Mouse (Mus musculus): Measurements from ENCODE around the gene Irf5. TPM values are rescaled to one million over a fixed set of nuclear protein-coding genes. Genes with fewer than 3 reads are reported as not detected.

Irf5 gene
- 1.5 and 1.6 TPM in 2 replicates for polyA plus RNA-seq (2014; fragmentation: Nextera tagmentation; extraction: Ambion mirVana)

DNA sequence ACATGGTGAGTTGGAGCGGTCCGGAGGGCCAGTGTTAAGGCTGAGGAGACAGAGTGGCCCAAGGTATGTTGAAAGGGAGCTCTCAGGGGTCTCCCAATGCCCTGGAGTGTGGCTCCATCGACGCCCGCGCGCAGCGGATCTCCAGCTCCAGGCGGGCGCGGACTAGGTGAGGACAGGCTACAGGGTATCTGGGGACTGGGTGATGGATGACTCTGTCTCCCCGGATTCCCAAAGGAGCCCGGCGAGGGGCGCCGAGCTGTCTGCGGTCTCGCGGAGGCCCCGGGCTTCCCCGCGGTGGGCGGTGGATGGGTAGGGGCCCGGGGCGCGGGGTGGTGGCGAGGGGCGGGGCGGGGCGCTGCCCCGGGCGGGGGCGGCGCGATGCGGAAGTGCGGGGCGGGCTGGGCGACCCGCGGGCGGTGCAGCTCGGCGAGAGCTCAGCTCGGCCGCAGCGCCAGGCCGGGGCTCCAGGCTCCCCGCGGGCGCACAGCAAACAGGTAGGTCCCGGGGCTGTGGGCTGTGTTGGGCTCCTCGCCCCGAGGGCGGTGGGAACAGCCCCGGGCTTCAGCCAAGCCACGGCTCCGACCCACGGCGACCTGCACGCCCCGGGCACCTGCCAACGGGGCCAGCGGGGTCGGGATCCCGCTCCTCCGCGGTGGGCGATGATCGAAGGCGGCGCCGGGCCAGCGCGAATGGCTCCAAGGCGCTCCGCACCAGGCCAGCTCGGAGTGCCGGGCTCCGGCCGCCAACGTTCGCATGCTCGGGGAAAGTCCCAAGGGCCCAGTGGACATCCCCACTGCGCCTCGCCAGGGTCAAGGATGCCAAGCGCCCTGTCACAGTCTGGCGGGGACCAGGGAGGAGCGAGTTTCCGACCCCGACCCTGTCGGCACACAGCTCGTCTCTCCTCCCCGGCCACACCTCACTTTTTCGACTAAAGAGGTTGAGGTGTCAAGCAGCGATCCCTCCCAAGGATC, at the start of gene Irf5:
Irf5 (plus strand) TSS at position 345 of the 971 bp plus-strand sequence.
- Histone ChIP-seq H3K36me3 (replicated peaks; ENCODE audit: control insufficient read depth, insufficient read depth, low read depth, low read length) (no peaks in the 10 kb centered on the region), H3K4me2 (ENCODE audit: low read depth, low read length) (peak within 1 kb of the TSS; percentile 99), H3K9ac (replicated peaks; ENCODE audit: low read length) (peak within 1 kb of the TSS; percentile 54), H3K27ac (replicated peaks; ENCODE audit: low read depth, low read length) (no peak within 1 kb of the TSS), H3K4me3 (ENCODE audit: low read depth, low read length) (peak within 1 kb of the TSS; percentile 59), H3K27me3 (ENCODE audit: control insufficient read depth, insufficient read depth, low read length) (peaks cover 34% of the 10 kb centered on the region), H3K4me1 (ENCODE audit: control insufficient read depth, insufficient read depth, low read length) (peaks cover 9% of the 10 kb centered on the region; the same call in 1 of the 2 replicates), H3K9me3 (replicated peaks; ENCODE audit: control insufficient read depth, low read length) (no peaks in the 10 kb centered on the region)
- WGBS: under 1% methylated on average over 70 of the region's 96 CpGs
- ATAC-seq (replicated peaks; ENCODE audit: insufficient number of reproducible peaks, low FRiP score, low TSS enrichment, low read depth): peak; percentile 15
- DNase-seq (ENCODE audit: low spot score): peak; percentile 41

DNA sequence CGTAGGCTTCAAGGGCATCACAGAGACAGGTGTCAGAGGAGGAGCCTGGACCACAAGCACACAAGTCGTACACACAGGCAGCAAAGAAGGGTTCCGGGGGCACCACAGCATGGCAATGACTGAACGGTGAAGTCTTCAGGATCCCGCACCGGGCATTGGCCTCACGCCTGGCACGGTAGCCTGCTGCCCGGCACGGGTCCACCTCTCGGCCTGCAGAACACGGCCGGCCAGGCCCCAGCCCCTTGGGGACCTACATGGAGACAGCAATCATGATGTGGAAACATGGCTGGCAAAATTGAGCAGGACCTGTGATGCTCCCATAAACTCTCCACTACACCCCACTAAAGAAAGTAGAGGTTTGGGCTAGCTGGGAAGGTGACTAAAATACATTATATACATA, 43.7 kb upstream of the Irf5 start:
- H3K4me3 ChIP-seq (ENCODE audit: low read depth, low read length): no peak overlapping the region
- DNase-seq (ENCODE audit: low spot score): no peak
- WGBS: 92% methylated on average over 13 of the region's 13 CpGs

DNA sequence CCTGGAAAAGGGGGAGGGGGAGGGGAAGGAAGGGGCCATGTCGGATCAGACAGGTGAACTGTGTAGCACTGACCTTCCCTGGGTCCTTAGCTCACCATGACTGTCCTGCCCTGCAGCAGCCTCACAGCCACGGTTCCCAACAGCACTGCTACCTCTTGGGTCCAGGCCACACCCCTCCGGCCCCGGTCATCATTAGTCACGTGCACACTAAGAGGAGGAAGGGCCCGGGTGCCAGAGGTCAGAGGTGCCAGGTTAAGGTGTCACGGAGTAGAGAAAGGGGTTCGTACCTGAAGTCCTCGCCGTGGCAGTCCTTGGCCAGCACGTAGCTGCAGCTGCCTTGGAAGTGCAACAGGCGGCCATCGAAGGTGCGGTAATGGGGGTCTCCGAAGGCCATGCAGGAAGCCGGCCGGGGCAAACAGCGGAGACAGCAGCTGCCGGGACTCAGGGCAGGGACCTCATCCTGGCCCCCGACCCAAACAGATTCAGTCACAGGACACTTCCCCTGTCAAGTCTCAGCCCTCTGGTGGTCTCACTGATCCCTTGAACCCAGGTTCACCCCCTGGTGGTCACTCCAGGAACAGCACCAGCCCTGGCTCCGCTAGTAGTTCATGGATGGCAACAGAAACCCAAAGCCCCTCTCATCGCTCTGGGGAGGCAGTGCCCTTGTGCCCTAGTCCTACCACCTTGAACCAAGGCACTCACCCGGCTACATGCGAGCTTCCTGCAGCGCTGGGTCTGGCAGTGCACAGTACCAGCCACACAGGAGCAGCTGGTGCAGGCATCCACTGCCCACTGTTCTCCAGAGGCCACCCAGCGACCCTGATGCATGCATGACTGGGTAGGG, 41.5 kb upstream of the Irf5 start:
- H3K4me3 ChIP-seq (ENCODE audit: low read depth, low read length): no peak overlapping the region
- no peaks in the 10 kb centered on the region for H3K36me3 ChIP-seq (replicated peaks; ENCODE audit: control insufficient read depth, insufficient read depth, low read depth, low read length)
- H3K4me1 ChIP-seq (ENCODE audit: control insufficient read depth, insufficient read depth, low read length): no peaks in the 10 kb centered on the region
- WGBS: 4% methylated on average over 26 of the region's 26 CpGs
- H3K9me3 ChIP-seq (replicated peaks; ENCODE audit: control insufficient read depth, low read length): no peaks in the 10 kb centered on the region
- peak; percentile 91 for DNase-seq (ENCODE audit: low spot score)
- peak overlapping the region; percentile 18; the same call in 1 of the 2 replicates for H3K9ac ChIP-seq (replicated peaks; ENCODE audit: low read length)
- peak; percentile 63 for ATAC-seq (replicated peaks; ENCODE audit: insufficient number of reproducible peaks, low FRiP score, low TSS enrichment, low read depth)
- no peak overlapping the region for H3K27ac ChIP-seq (replicated peaks; ENCODE audit: low read depth, low read length)
- H3K4me2 ChIP-seq (ENCODE audit: low read depth, low read length): peak overlapping the region; percentile 56
- no peaks in the 10 kb centered on the region; the same call in 1 of the 2 replicates for H3K27me3 ChIP-seq (ENCODE audit: control insufficient read depth, insufficient read depth, low read length)

More for the DNA sequence above, 43.7 kb upstream of the Irf5 start:
- Histone ChIP-seq H3K4me1 (ENCODE audit: control insufficient read depth, insufficient read depth, low read length) (no peaks in the 10 kb centered on the region), H3K27me3 (ENCODE audit: control insufficient read depth, insufficient read depth, low read length) (no peaks in the 10 kb centered on the region; the same call in 1 of the 2 replicates), H3K36me3 (replicated peaks; ENCODE audit: control insufficient read depth, insufficient read depth, low read depth, low read length) (no peaks in the 10 kb centered on the region), H3K9ac (replicated peaks; ENCODE audit: low read length) (no peak overlapping the region), H3K9me3 (replicated peaks; ENCODE audit: control insufficient read depth, low read length) (no peaks in the 10 kb centered on the region), H3K27ac (replicated peaks; ENCODE audit: low read depth, low read length) (no peak overlapping the region), H3K4me2 (ENCODE audit: low read depth, low read length) (no peak overlapping the region)
- ATAC-seq (replicated peaks; ENCODE audit: insufficient number of reproducible peaks, low FRiP score, low TSS enrichment, low read depth): no peak

DNA sequence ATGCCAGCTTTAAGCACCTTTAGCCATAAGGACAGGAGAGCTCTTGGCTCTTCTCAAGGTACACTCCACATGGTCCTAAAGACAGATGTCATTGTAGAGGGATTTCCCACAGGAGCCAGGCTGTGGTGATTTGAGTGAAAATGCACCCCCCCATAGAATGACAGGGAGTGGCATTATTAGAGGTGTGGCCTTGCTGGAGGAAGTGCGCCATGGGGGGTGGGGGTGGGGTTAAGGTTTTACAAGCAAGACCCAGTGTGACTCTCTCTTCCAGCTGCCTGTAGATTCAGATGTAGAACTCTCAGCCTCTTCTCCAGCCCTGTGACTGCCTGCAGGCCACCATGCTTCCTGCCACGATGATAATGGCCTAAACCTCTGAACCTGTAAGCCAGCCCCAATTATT, 40.5 kb upstream of the Irf5 start:
- Histone ChIP-seq H3K4me1 (ENCODE audit: control insufficient read depth, insufficient read depth, low read length) (no peaks in the 10 kb centered on the region), H3K4me2 (ENCODE audit: low read depth, low read length) (no peak overlapping the region), H3K4me3 (ENCODE audit: low read depth, low read length) (no peak overlapping the region), H3K36me3 (replicated peaks; ENCODE audit: control insufficient read depth, insufficient read depth, low read depth, low read length) (no peaks in the 10 kb centered on the region), H3K27ac (replicated peaks; ENCODE audit: low read depth, low read length) (no peak overlapping the region), H3K27me3 (ENCODE audit: control insufficient read depth, insufficient read depth, low read length) (no peaks in the 10 kb centered on the region; the same call in 1 of the 2 replicates), H3K9ac (replicated peaks; ENCODE audit: low read length) (no peak overlapping the region), H3K9me3 (replicated peaks; ENCODE audit: control insufficient read depth, low read length) (no peaks in the 10 kb centered on the region)
- no peak for DNase-seq (ENCODE audit: low spot score)
- 51% methylated on average over 2 of the region's 2 CpGs for WGBS
- no peak for ATAC-seq (replicated peaks; ENCODE audit: insufficient number of reproducible peaks, low FRiP score, low TSS enrichment, low read depth)

DNA sequence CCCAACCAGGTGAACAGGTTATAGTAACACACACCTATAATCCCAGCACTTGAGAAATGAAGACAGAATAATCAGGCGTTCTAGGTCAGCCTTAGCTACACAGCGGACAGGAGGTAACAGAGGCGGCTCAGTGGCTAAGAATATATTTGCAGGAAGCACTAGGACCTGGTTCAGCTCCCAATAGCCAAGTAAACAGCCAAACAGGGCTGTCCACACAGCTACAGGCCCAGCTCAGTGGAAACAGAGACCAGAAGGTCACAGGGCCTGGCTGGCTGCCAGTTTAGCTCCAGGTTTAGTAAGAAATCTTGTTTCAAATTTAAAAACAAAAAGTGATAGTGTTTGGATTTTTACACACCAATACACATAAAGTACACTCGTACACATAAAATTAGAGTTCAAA, 32.3 kb upstream of the Irf5 start:
- Histone ChIP-seq H3K4me1 (ENCODE audit: control insufficient read depth, insufficient read depth, low read length) (no peaks in the 10 kb centered on the region), H3K9me3 (replicated peaks; ENCODE audit: control insufficient read depth, low read length) (no peaks in the 10 kb centered on the region), H3K36me3 (replicated peaks; ENCODE audit: control insufficient read depth, insufficient read depth, low read depth, low read length) (no peaks in the 10 kb centered on the region; the same call in 1 of the 2 replicates), H3K9ac (replicated peaks; ENCODE audit: low read length) (no peak overlapping the region), H3K4me2 (ENCODE audit: low read depth, low read length) (no peak overlapping the region), H3K4me3 (ENCODE audit: low read depth, low read length) (no peak overlapping the region), H3K27me3 (ENCODE audit: control insufficient read depth, insufficient read depth, low read length) (peaks cover 19% of the 10 kb centered on the region), H3K27ac (replicated peaks; ENCODE audit: low read depth, low read length) (no peak overlapping the region)
- 79% methylated on average over 4 of the region's 4 CpGs for WGBS
- ATAC-seq (replicated peaks; ENCODE audit: insufficient number of reproducible peaks, low FRiP score, low TSS enrichment, low read depth) (no peak), DNase-seq (ENCODE audit: low spot score) (no peak)

DNA sequence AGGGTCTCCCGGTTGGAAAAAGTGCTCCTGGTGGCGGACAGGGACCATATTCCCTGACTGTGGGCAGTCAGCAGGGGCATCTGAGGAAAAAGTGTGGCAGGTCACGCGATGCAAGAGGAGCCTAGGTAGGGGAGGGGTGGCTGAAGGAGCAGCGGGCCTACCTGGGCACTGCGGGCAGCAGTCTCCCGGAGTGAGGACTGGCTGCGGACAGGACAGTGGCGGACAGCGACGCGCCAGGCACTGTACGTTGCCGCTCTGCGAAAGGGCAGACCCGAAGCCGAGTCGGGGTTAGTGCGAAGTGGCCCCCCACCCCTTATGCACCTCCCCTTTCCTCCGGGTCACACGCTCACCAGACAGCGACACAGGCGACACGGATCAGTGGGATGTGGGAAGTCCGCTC, 30.2 kb upstream of the Irf5 start:
- no peaks in the 10 kb centered on the region for H3K9me3 ChIP-seq (replicated peaks; ENCODE audit: control insufficient read depth, low read length)
- no peak overlapping the region for H3K4me2 ChIP-seq (ENCODE audit: low read depth, low read length)
- ATAC-seq (replicated peaks; ENCODE audit: insufficient number of reproducible peaks, low FRiP score, low TSS enrichment, low read depth) (0 out of 2 replicates have a peak, but pooled peaks have one; percentile 15), DNase-seq (ENCODE audit: low spot score) (no peak)
- no peak overlapping the region for H3K27ac ChIP-seq (replicated peaks; ENCODE audit: low read depth, low read length)
- H3K9ac ChIP-seq (replicated peaks; ENCODE audit: low read length): no peak overlapping the region
- peaks cover 19% of the 10 kb centered on the region for H3K27me3 ChIP-seq (ENCODE audit: control insufficient read depth, insufficient read depth, low read length)
- 13% methylated on average over 25 of the region's 25 CpGs for WGBS
- H3K4me1 ChIP-seq (ENCODE audit: control insufficient read depth, insufficient read depth, low read length): no peaks in the 10 kb centered on the region
- H3K4me3 ChIP-seq (ENCODE audit: low read depth, low read length): no peak overlapping the region
- H3K36me3 ChIP-seq (replicated peaks; ENCODE audit: control insufficient read depth, insufficient read depth, low read depth, low read length): no peaks in the 10 kb centered on the region; the same call in 1 of the 2 replicates

DNA sequence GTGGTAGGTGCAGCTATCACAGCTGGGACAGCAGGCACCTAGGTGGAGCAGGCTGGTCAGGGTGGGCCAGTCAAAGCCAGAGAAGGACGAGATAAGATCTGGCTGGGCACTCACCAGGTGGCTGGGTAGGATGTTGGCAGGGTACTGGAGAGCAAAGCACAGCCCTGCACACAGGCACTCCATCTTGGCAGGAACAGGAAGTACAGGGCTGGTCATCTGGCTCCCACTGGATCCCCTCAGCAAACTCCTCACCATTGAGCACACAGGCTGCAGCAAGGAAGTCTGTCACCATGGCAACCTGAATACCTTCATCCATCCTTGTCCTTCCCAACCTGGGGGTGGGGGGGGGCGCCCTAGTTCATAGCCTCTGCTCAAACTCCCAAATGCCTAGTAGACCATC, 28.6 kb upstream of the Irf5 start:
- Histone ChIP-seq H3K9me3 (replicated peaks; ENCODE audit: control insufficient read depth, low read length) (no peaks in the 10 kb centered on the region), H3K27me3 (ENCODE audit: control insufficient read depth, insufficient read depth, low read length) (peaks cover 19% of the 10 kb centered on the region), H3K27ac (replicated peaks; ENCODE audit: low read depth, low read length) (no peak overlapping the region), H3K9ac (replicated peaks; ENCODE audit: low read length) (no peak overlapping the region), H3K4me3 (ENCODE audit: low read depth, low read length) (no peak overlapping the region), H3K4me2 (ENCODE audit: low read depth, low read length) (no peak overlapping the region), H3K36me3 (replicated peaks; ENCODE audit: control insufficient read depth, insufficient read depth, low read depth, low read length) (no peaks in the 10 kb centered on the region; the same call in 1 of the 2 replicates), H3K4me1 (ENCODE audit: control insufficient read depth, insufficient read depth, low read length) (no peaks in the 10 kb centered on the region)
- ATAC-seq (replicated peaks; ENCODE audit: insufficient number of reproducible peaks, low FRiP score, low TSS enrichment, low read depth) (no peak), DNase-seq (ENCODE audit: low spot score) (no peak)
- WGBS: 40% methylated on average over 2 of the region's 2 CpGs
